Mouse (Mus musculus) liver, embryonic 15.5 days (tissue): Measurements from ENCODE around the gene Trim17. TPM values are rescaled to one million over a fixed set of nuclear protein-coding genes. Genes with fewer than 3 reads are reported as not detected.

ENCODE experiments used
- ATAC-seq: fragments of 200-750 bp; cut with Nextera tagmentation; 2 replicates; pipeline ENCODE4 v1.8.0; 2017; ENCODE audit warnings: moderate number of reproducible peaks, mild to moderate bottlenecking, moderate library complexity; ENCODE audit not compliant: insufficient read depth
- H3K27ac ChIP-seq: fragments of 300-500 bp; sonication (generic); replicated peaks from 2 replicates; pipeline ENCODE4 v1.5.1; 2015; ENCODE audit warnings: mild to moderate bottlenecking, inconsistent platforms
- H3K27me3 ChIP-seq: fragments of 300-500 bp; sonication (generic); 2 replicates; pipeline ENCODE4 v1.6.1; 2015; ENCODE audit warnings: mild to moderate bottlenecking, inconsistent platforms
- H3K36me3 ChIP-seq: fragments of 300-500 bp; sonication (generic); replicated peaks from 2 replicates; pipeline ENCODE4 v1.6.1; 2015; ENCODE audit warnings: moderate library complexity, mild to moderate bottlenecking, inconsistent platforms
- H3K4me1 ChIP-seq: fragments of 300-500 bp; sonication (generic); replicated peaks from 2 replicates; pipeline ENCODE4 v1.6.1; 2015; ENCODE audit warnings: inconsistent platforms
- H3K4me2 ChIP-seq: fragments of 300-500 bp; sonication (generic); 2 replicates; pipeline ENCODE4 v1.6.1; 2015; ENCODE audit warnings: moderate library complexity, mild to moderate bottlenecking, inconsistent platforms
- H3K4me3 ChIP-seq: fragments of 300-500 bp; sonication (generic); replicated peaks from 2 replicates; pipeline ENCODE4 v1.5.1; 2015; ENCODE audit warnings: mild to moderate bottlenecking, inconsistent platforms
- H3K9ac ChIP-seq: fragments of 300-500 bp; sonication (generic); 2 replicates; pipeline ENCODE4 v1.6.1; 2015; ENCODE audit warnings: moderate library complexity, mild to moderate bottlenecking, inconsistent platforms
- H3K9me3 ChIP-seq: fragments of 300-500 bp; sonication (generic); replicated peaks from 2 replicates; pipeline ENCODE4 v1.6.1; 2016; ENCODE audit warnings: inconsistent platforms
- WGBS: fragments of 180-500 bp; shearing (Covaris S2); methylation state at CpG from one replicate; pipeline ENCODE4 v1.1.7; 2015; ENCODE audit warnings: mixed read lengths; ENCODE audit not compliant: insufficient replicate concordance; 5-methylcytosine and 5-hydroxymethylcytosine counted together
- polyA plus RNA-seq: library from polyadenylated mRNA; unstranded; fragments of >200 nt; fragmentation: Nextera tagmentation; extraction: Ambion mirVana; gene quantifications from 2 replicates; pipeline ENCODE4 v1.2.1, GENCODE M21; 2015

The Trim17 gene
- 0.06 and 0.14 TPM in 2 replicates for polyA plus RNA-seq

- H3K27ac ChIP-seq, result peak within 1 kb of the TSS; percentile 100
- peaks cover 28% of the 10 kb centered on the region for H3K36me3 ChIP-seq
- peak; percentile 85 for ATAC-seq
- WGBS, result under 1% methylated on average over 49 of the region's 49 CpGs
- peak within 1 kb of the TSS; percentile 75 for H3K4me3 ChIP-seq
- H3K27me3 ChIP-seq, result peaks cover 27% of the 10 kb centered on the region
- no peaks in the 10 kb centered on the region for H3K9me3 ChIP-seq
- H3K4me1 ChIP-seq, result peaks cover 55% of the 10 kb centered on the region
- H3K4me2 ChIP-seq, result peak within 1 kb of the TSS; percentile 95
- peak within 1 kb of the TSS; percentile 93 for H3K9ac ChIP-seq
These were observed at the start of gene Trim17, which contains the start of gene Hist3h2a for GRCm38 (mm10) chr11:58954420-58955142. Gene Trim17 (plus strand): TSS chr11:58954685. Gene Hist3h2a (plus strand): TSS chr11:58954685.

GRCm38 (mm10) chr11:58904838-58905237 lies 49.6 kb upstream of the Trim17 start:
- peaks cover 25% of the 10 kb centered on the region for H3K36me3 ChIP-seq
- H3K9me3 ChIP-seq, result no peaks in the 10 kb centered on the region
- 49% methylated on average over 6 of the region's 6 CpGs for WGBS
- peak overlapping the region; percentile 80 for H3K4me2 ChIP-seq
- H3K27ac ChIP-seq, result peak overlapping the region; percentile 94
- 0 out of 2 replicates have a peak overlapping the region, but pooled peaks have one; percentile 71 for H3K9ac ChIP-seq
- no peaks in the 10 kb centered on the region for H3K27me3 ChIP-seq
- ATAC-seq, result no peak
- peaks cover 43% of the 10 kb centered on the region for H3K4me1 ChIP-seq
- H3K4me3 ChIP-seq, result peak overlapping the region; percentile 81

- H3K9ac ChIP-seq, result peak overlapping the region; percentile 71
- no peaks in the 10 kb centered on the region for H3K27me3 ChIP-seq
- WGBS, result 23% methylated on average over 1 of the region's 1 CpGs
- peaks cover 72% of the 10 kb centered on the region for H3K4me1 ChIP-seq
- H3K36me3 ChIP-seq, result no peaks in the 10 kb centered on the region; the same call in 1 of the 2 replicates
- peak overlapping the region; percentile 52 for H3K4me3 ChIP-seq
- no peaks in the 10 kb centered on the region for H3K9me3 ChIP-seq
- H3K4me2 ChIP-seq, result peak overlapping the region; percentile 85
- peak; percentile 67 for ATAC-seq
- H3K27ac ChIP-seq, result peak overlapping the region; percentile 97
These were observed 40.7 kb upstream of the Trim17 start for GRCm38 (mm10) chr11:58913776-58914175.

GRCm38 (mm10) chr11:58914461-58915028 lies 39.9 kb upstream of the Trim17 start:
- Histone ChIP-seq H3K4me2 (peak overlapping the region; percentile 85), H3K27me3 (no peaks in the 10 kb centered on the region), H3K4me3 (peak overlapping the region; percentile 52), H3K27ac (peak overlapping the region; percentile 97), H3K4me1 (peaks cover 80% of the 10 kb centered on the region), H3K9ac (peak overlapping the region; percentile 71), H3K9me3 (no peaks in the 10 kb centered on the region), H3K36me3 (no peaks in the 10 kb centered on the region; the same call in 1 of the 2 replicates)
- peak; percentile 43 for ATAC-seq
- 7% methylated on average over 17 of the region's 17 CpGs for WGBS

- peak overlapping the region; percentile 81 for H3K4me2 ChIP-seq
- peak overlapping the region; percentile 97 for H3K27ac ChIP-seq
- peaks cover 89% of the 10 kb centered on the region for H3K4me1 ChIP-seq
- peak overlapping the region; percentile 69 for H3K4me3 ChIP-seq
- peaks cover 22% of the 10 kb centered on the region for H3K36me3 ChIP-seq
- H3K9me3 ChIP-seq, result no peaks in the 10 kb centered on the region
- peak; percentile 60 for ATAC-seq
- 27% methylated on average over 14 of the region's 14 CpGs for WGBS
- peak overlapping the region; percentile 84 for H3K9ac ChIP-seq
- H3K27me3 ChIP-seq, result no peaks in the 10 kb centered on the region
These were observed 37.4 kb upstream of the Trim17 start for GRCm38 (mm10) chr11:58916879-58917744.

- ATAC-seq, result peak; percentile 83
- Histone ChIP-seq H3K27ac (peak within 1 kb of the TSS; percentile 97), H3K27me3 (no peaks in the 10 kb centered on the region), H3K36me3 (peaks cover 29% of the 10 kb centered on the region), H3K9ac (peak within 1 kb of the TSS; percentile 84), H3K4me1 (peaks cover 81% of the 10 kb centered on the region), H3K9me3 (no peaks in the 10 kb centered on the region), H3K4me3 (peak within 1 kb of the TSS; percentile 69), H3K4me2 (peak within 1 kb of the TSS; percentile 81)
- 31% methylated on average over 12 of the region's 12 CpGs for WGBS
These were observed 36.6 kb upstream of the Trim17 start, which contains the start of gene Btnl10 for GRCm38 (mm10) chr11:58917745-58918366. Gene Btnl10 (plus strand): TSS chr11:58917908.

- peak overlapping the region; percentile 84 for H3K9ac ChIP-seq
These were observed 35.7 kb upstream of the Trim17 start for GRCm38 (mm10) chr11:58918759-58919158.

GRCm38 (mm10) chr11:58922420-58922819 lies 32.1 kb upstream of the Trim17 start:
- Histone ChIP-seq H3K4me1 (peaks cover 41% of the 10 kb centered on the region), H3K9ac (no peak overlapping the region), H3K36me3 (peaks cover 52% of the 10 kb centered on the region), H3K4me3 (no peak overlapping the region), H3K27ac (no peak overlapping the region), H3K9me3 (no peaks in the 10 kb centered on the region), H3K4me2 (no peak overlapping the region), H3K27me3 (no peaks in the 10 kb centered on the region)
- ATAC-seq, result no peak
- 83% methylated on average over 9 of the region's 9 CpGs for WGBS

More at GRCm38 (mm10) chr11:58918759-58919158, 35.7 kb upstream of the Trim17 start:
- H3K27me3 ChIP-seq, result no peaks in the 10 kb centered on the region
- peak overlapping the region; percentile 97 for H3K27ac ChIP-seq
- H3K9me3 ChIP-seq, result no peaks in the 10 kb centered on the region
- 0 out of 2 replicates have a peak, but pooled peaks have one; percentile 13 for ATAC-seq
- WGBS, result 41% methylated on average over 5 of the region's 5 CpGs
- peaks cover 38% of the 10 kb centered on the region for H3K36me3 ChIP-seq
- H3K4me2 ChIP-seq, result peak overlapping the region; percentile 81
- H3K4me1 ChIP-seq, result peaks cover 72% of the 10 kb centered on the region
- H3K4me3 ChIP-seq, result peak overlapping the region; percentile 69

GRCm38 (mm10) chr11:58926651-58927050 lies 27.8 kb upstream of the Trim17 start:
- H3K4me1 ChIP-seq, result peaks cover 47% of the 10 kb centered on the region
- no peak overlapping the region for H3K27ac ChIP-seq
- no peaks in the 10 kb centered on the region for H3K9me3 ChIP-seq
- WGBS, result 73% methylated on average over 3 of the region's 3 CpGs
- no peak overlapping the region for H3K9ac ChIP-seq
- no peaks in the 10 kb centered on the region for H3K27me3 ChIP-seq
- ATAC-seq, result no peak
- no peak overlapping the region for H3K4me3 ChIP-seq
- no peak overlapping the region for H3K4me2 ChIP-seq
- peaks cover 43% of the 10 kb centered on the region for H3K36me3 ChIP-seq

GRCm38 (mm10) chr11:58927053-58927452 lies 27.4 kb upstream of the Trim17 start:
- no peaks in the 10 kb centered on the region for H3K9me3 ChIP-seq
- H3K4me2 ChIP-seq, result peak overlapping the region; percentile 74; the same call in 1 of the 2 replicates
- ATAC-seq, result no peak
- no peak overlapping the region for H3K4me3 ChIP-seq
- H3K27ac ChIP-seq, result peak overlapping the region; percentile 86; the same call in 1 of the 2 replicates
- no peaks in the 10 kb centered on the region for H3K27me3 ChIP-seq
- WGBS, result 57% methylated on average over 2 of the region's 2 CpGs
- peaks cover 43% of the 10 kb centered on the region for H3K36me3 ChIP-seq
- 0 out of 2 replicates have a peak overlapping the region, but pooled peaks have one; percentile 5 for H3K9ac ChIP-seq
- H3K4me1 ChIP-seq, result peaks cover 50% of the 10 kb centered on the region
